Mouse (Mus musculus): ENCODE results near the gene Zfp398. TPM values are rescaled to one million over a fixed set of nuclear protein-coding genes. Genes with fewer than 3 reads are reported as not detected.

Gene Zfp398
- total and polyA plus RNA-seq, 3 experiments: 1.5 to 4.6 (median 2.2) TPM

- Histone ChIP-seq H3K36me3 (replicated peaks in 1 of 2; ENCODE audit: control insufficient read depth in 1 of 2, insufficient read depth in 1 of 2, low read length in 1 of 2) (peaks cover 48 to 86% of the 10 kb centered on the region in 2 experiments), H3K27ac (ENCODE audit: insufficient read depth, low read depth) (no peak overlapping the region), H3K9ac (ENCODE audit: insufficient read depth, low read depth) (no peak overlapping the region), H3K79me2 (replicated peaks; ENCODE audit: control insufficient read depth, extremely low read depth, insufficient read depth, poor library complexity, severe bottlenecking) (no peaks in the 10 kb centered on the region), H3K9me3 (replicated peaks; ENCODE audit: low read length) (peaks cover 7% of the 10 kb centered on the region), H3K4me1 (ENCODE audit: control insufficient read depth in 1 of 2, insufficient read depth in 2 of 2) (no peaks in the 10 kb centered on the region), H3K4me3 (replicated peaks in 1 of 3; ENCODE audit: low read depth in 2 of 3, low read length in 2 of 3, poor library complexity in 1 of 3) (no peak overlapping the region), H3K27me3 (replicated peaks) (no peaks in the 10 kb centered on the region), H3K4me2 (ENCODE audit: insufficient read depth, low read depth, poor library complexity, severe bottlenecking) (no peak overlapping the region)
- dilution Hi-C loops (cut with MboI; ENCODE audit: extremely low pct_ligation_motif_present, extremely low pct_unique_long_range_greater_than_20kb, low sequenced_read_pairs): no loop called here
- no peak for DNase-seq (ENCODE audit: extremely low read depth)
- no peak for TF ChIP-seq TBP (conservative IDR thresholded peaks at IDR 0.05; ENCODE audit: low read depth, low read length)
- TF ChIP-seq JUND (conservative IDR thresholded peaks at IDR 0.05; ENCODE audit: low read depth, low read length): no peak
- no peak for TF ChIP-seq MAFK (IDR thresholded peaks at IDR 0.05; ENCODE audit: insufficient replicate concordance, low read length)
- no peak for TF ChIP-seq MAX (IDR thresholded peaks at IDR 0.05; ENCODE audit: low read length)
- no peak for TF ChIP-seq RAD21 (IDR thresholded peaks at IDR 0.05; ENCODE audit: low read depth, low read length)
- no peak for TF ChIP-seq CTCF (conservative IDR thresholded peaks at IDR 0.05 in 1 of 2, IDR thresholded peaks at IDR 0.05 in 1 of 2; ENCODE audit: low read depth in 2 of 2, low read length in 2 of 2)
- TF ChIP-seq MXI1 (IDR thresholded peaks at IDR 0.05; ENCODE audit: low read depth, low read length): no peak
- TF ChIP-seq CHD1 (IDR thresholded peaks at IDR 0.05; ENCODE audit: low read depth, low read length): no peak
- TF ChIP-seq HCFC1 (IDR thresholded peaks at IDR 0.05; ENCODE audit: low read depth, low read length): no peak
- TF ChIP-seq KAT2A (IDR thresholded peaks at IDR 0.05; ENCODE audit: insufficient replicate concordance, low read length): no peak
- no peak for TF ChIP-seq ETS1 (conservative IDR thresholded peaks at IDR 0.05; ENCODE audit: low read depth, low read length)
- TF ChIP-seq MEF2A (IDR thresholded peaks at IDR 0.05; ENCODE audit: borderline replicate concordance, low read depth, low read length): no peak
- TF ChIP-seq IRF4 (IDR thresholded peaks at IDR 0.05; ENCODE audit: low read depth, low read length): no peak
- TF ChIP-seq ZC3H11A (IDR thresholded peaks at IDR 0.05; ENCODE audit: low read depth, low read length): no peak
- TF ChIP-seq SMC3 (IDR thresholded peaks at IDR 0.05; ENCODE audit: low read depth, low read length): no peak
- in situ Hi-C loops (cut with MboI; ENCODE audit: low pct_ligation_motif_present, low pct_unique_long_range_greater_than_20kb, low sequenced_read_pairs): no loop called here
Measured at GRCm38 (mm10) chr6:47904917-47905695, 69.6 kb downstream of the Zfp398 start.

GRCm38 (mm10) chr6:47906326-47906725, 70.9 kb downstream of the Zfp398 start:
- H3K36me3 ChIP-seq (replicated peaks in 1 of 2; ENCODE audit: control insufficient read depth in 1 of 2, insufficient read depth in 1 of 2, low read length in 1 of 2): peaks cover 40 to 74% of the 10 kb centered on the region in 2 experiments
- H3K79me2 ChIP-seq (replicated peaks; ENCODE audit: control insufficient read depth, extremely low read depth, insufficient read depth, poor library complexity, severe bottlenecking): no peaks in the 10 kb centered on the region
- in situ Hi-C loops (cut with MboI; ENCODE audit: low pct_ligation_motif_present, low pct_unique_long_range_greater_than_20kb, low sequenced_read_pairs): no loop called here
- H3K27ac ChIP-seq (ENCODE audit: insufficient read depth, low read depth): no peak overlapping the region
- DNase-seq (ENCODE audit: extremely low read depth): no peak
- no peak overlapping the region for H3K9ac ChIP-seq (ENCODE audit: insufficient read depth, low read depth)
- H3K9me3 ChIP-seq (replicated peaks; ENCODE audit: low read length): peaks cover 7% of the 10 kb centered on the region
- H3K27me3 ChIP-seq (replicated peaks): no peaks in the 10 kb centered on the region
- H3K4me1 ChIP-seq (ENCODE audit: control insufficient read depth in 1 of 2, insufficient read depth in 2 of 2): no peaks in the 10 kb centered on the region
- dilution Hi-C loops (cut with MboI; ENCODE audit: extremely low pct_ligation_motif_present, extremely low pct_unique_long_range_greater_than_20kb, low sequenced_read_pairs): no loop called here
- no peak overlapping the region for H3K4me3 ChIP-seq (replicated peaks in 1 of 3; ENCODE audit: low read depth in 2 of 3, low read length in 2 of 3, poor library complexity in 1 of 3)
- no peak overlapping the region for H3K4me2 ChIP-seq (ENCODE audit: insufficient read depth, low read depth, poor library complexity, severe bottlenecking)
- TF ChIP-seq JUND (conservative IDR thresholded peaks at IDR 0.05; ENCODE audit: low read depth, low read length) (no peak), NRF1 (IDR thresholded peaks at IDR 0.05; ENCODE audit: low read depth, low read length) (no peak), ELF1 (IDR thresholded peaks at IDR 0.05; ENCODE audit: low read depth, low read length) (no peak), USF1 (IDR thresholded peaks at IDR 0.05; ENCODE audit: low read depth, low read length) (no peak), SIN3A (IDR thresholded peaks at IDR 0.05; ENCODE audit: low read length) (no peak), MEF2A (IDR thresholded peaks at IDR 0.05; ENCODE audit: borderline replicate concordance, low read depth, low read length) (no peak), CHD2 (IDR thresholded peaks at IDR 0.05; ENCODE audit: low read length) (no peak), TBP (conservative IDR thresholded peaks at IDR 0.05; ENCODE audit: low read depth, low read length) (no peak), ZC3H11A (IDR thresholded peaks at IDR 0.05; ENCODE audit: low read depth, low read length) (no peak), GABPA (IDR thresholded peaks at IDR 0.05; ENCODE audit: insufficient replicate concordance, low read depth, low read length) (no peak), ZNF384 (IDR thresholded peaks at IDR 0.05; ENCODE audit: low read depth, low read length) (no peak), SMC3 (IDR thresholded peaks at IDR 0.05; ENCODE audit: low read depth, low read length) (no peak), EP300 (IDR thresholded peaks at IDR 0.05; ENCODE audit: low read length) (no peak), MAFK (IDR thresholded peaks at IDR 0.05; ENCODE audit: insufficient replicate concordance, low read length) (no peak)

Data from CH12.LX (cell line).